Mouse (Mus musculus): ENCODE results near the gene Naaladl2. TPM values are rescaled to one million over a fixed set of nuclear protein-coding genes. Genes with fewer than 3 reads are reported as not detected.

Gene Naaladl2
- 0.32 and 0.68 TPM in 2 replicates for polyA plus RNA-seq (2014; fragmentation: Nextera tagmentation; extraction: Ambion mirVana)

DNA sequence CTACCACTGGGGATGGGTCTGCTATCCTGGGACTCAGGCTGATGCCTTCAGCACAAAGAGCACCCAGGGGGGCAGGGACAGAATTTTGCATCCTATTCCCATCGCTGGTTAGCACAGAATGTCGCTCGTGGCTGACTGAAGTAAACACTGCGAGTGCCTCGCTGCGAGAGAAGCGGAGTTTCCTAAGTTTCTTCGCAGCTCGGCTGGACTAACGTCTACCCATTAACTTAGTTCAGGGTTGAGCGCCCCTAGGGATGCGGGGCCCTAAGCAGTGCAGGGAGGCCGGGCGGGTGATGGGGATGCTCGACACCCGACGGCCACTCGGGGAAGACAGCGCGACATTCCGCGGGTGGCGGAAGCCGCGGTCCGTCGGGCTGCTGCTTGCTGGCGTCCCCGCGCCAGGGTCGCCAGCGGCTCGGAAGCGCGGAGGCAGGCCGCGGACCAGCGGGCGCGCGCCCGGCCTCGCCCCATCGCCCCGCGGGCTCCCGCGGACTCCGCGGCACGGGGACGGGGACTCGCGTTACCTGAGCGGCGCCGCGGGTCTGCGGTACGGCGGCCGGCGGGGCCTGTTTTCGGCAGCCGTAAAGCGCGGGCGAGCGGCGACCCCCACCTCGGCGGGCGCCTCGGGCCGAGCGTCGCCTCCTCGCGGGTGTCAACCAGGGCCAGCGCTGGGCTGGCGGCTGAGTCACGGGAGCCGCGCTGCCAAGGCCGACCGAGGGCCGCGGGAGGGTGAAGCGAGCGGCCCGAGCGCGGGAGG lies at the start of gene Naaladl2:
Gene Naaladl2, minus strand, starts transcription at position 707 of the 757 bp plus-strand sequence.
- under 1% methylated on average over 72 of the region's 93 CpGs for whole genome bisulfite sequencing
- H3K27me3 ChIP-seq (ENCODE audit: control insufficient read depth, insufficient read depth, low read length), result peaks cover 3% of the 10 kb centered on the region; the same call in 1 of the 2 replicates
- ATAC-seq (ENCODE audit: low FRiP score) (peak; percentile 94), DNase-seq (ENCODE audit: low spot score, missing footprints) (peak; percentile 96)
- peak within 1 kb of the TSS; percentile 30; the same call in 1 of the 2 replicates for H3K27ac ChIP-seq (ENCODE audit: low read depth, low read length)
- peaks cover 2% of the 10 kb centered on the region; the same call in 1 of the 2 replicates for H3K4me1 ChIP-seq (ENCODE audit: control insufficient read depth, insufficient read depth, low read length)
- H3K9ac ChIP-seq (ENCODE audit: low read length), result peak within 1 kb of the TSS; percentile 83
- peak within 1 kb of the TSS; percentile 68 for H3K4me2 ChIP-seq
- no peaks in the 10 kb centered on the region for H3K9me3 ChIP-seq (ENCODE audit: control insufficient read depth, low read length)
- no peaks in the 10 kb centered on the region for H3K36me3 ChIP-seq (ENCODE audit: control insufficient read depth, insufficient read depth, low read length)
- H3K4me3 ChIP-seq (ENCODE audit: low read depth, low read length), result peak within 1 kb of the TSS; percentile 61

GRCm38 (mm10) chr3:25151721-25152120 lies 7.7 kb upstream of the Naaladl2 start:
- WGBS, result 90% methylated on average over 13 of the region's 13 CpGs
- no peak for DNase-seq (ENCODE audit: low spot score, missing footprints)
- Histone ChIP-seq H3K27ac (ENCODE audit: low read depth, low read length) (no peak overlapping the region), H3K4me2 (no peak overlapping the region), H3K9me3 (ENCODE audit: control insufficient read depth, low read length) (peaks cover 6% of the 10 kb centered on the region), H3K27me3 (ENCODE audit: control insufficient read depth, insufficient read depth, low read length) (no peaks in the 10 kb centered on the region), H3K4me3 (ENCODE audit: low read depth, low read length) (no peak overlapping the region), H3K4me1 (ENCODE audit: control insufficient read depth, insufficient read depth, low read length) (no peaks in the 10 kb centered on the region), H3K36me3 (ENCODE audit: control insufficient read depth, insufficient read depth, low read length) (no peaks in the 10 kb centered on the region), H3K9ac (ENCODE audit: low read length) (no peak overlapping the region)
- ATAC-seq (ENCODE audit: low FRiP score), result no peak

DNA sequence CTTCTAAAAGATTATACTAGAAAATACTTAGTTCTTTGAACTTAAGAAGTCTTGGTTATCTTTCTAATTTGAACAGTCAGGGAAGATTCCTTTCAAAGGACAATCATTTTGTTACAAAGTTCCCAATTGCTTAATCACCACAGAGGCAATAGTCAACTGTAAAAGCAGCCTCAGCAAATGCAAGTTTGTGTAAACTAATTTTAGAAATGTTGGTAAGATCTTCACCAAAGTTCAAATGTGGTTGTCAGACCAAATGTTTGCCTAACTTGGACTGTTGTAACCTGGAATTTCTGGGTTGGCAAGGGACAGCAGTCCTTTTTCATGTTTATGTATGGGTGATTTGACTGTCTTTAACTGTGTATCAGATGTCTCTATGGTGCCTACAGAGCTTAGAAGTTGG lies 3.2 kb upstream of the Naaladl2 start:
- ATAC-seq (ENCODE audit: low FRiP score), result no peak
- H3K4me1 ChIP-seq (ENCODE audit: control insufficient read depth, insufficient read depth, low read length), result peaks cover 2% of the 10 kb centered on the region; the same call in 1 of the 2 replicates
- no peak for DNase-seq (ENCODE audit: low spot score, missing footprints)

DNA sequence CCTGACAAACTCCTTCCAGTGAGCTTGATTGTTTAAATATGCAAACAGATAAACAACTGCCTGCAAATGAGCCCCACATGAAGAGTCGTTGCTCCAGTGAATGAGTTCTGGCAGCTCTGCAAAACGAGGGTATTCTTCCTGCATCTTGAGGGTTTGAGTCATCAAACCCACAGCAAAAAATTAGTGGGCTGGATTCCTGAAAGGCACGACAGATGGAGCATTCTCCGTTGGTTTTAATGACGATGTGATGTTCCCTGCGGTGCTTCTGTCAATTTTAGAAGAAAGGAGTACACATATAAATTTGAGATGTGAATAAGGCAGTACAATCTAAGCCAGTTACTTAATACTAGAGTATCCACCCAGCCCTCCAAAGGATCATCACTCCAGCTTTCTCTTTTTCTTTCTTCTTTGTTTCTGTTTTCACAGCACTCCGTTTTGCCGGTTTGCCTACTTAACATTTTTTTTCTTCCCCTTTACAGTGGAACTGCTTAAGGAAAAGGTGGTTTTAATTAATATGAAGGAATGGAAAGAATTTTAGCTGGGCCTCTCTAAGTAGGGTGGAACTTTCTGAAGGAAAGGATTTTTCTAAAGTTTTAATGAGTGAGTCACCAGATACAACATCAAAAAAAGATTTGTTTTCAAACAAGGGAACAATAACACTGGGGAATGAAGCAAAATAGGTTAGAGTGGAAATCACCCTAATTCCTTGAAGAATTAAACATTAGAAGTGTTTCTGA lies 1.1 kb upstream of the Naaladl2 start:
- no peak for ATAC-seq (ENCODE audit: low FRiP score)
- H3K27ac ChIP-seq (ENCODE audit: low read depth, low read length), result no peak overlapping the region
- WGBS, result 26% methylated on average over 8 of the region's 8 CpGs
- H3K4me3 ChIP-seq (ENCODE audit: low read depth, low read length), result no peak overlapping the region
- peaks cover 2% of the 10 kb centered on the region; the same call in 1 of the 2 replicates for H3K4me1 ChIP-seq (ENCODE audit: control insufficient read depth, insufficient read depth, low read length)
- peaks cover 3% of the 10 kb centered on the region; the same call in 1 of the 2 replicates for H3K27me3 ChIP-seq (ENCODE audit: control insufficient read depth, insufficient read depth, low read length)
- peak; percentile 86 for DNase-seq (ENCODE audit: low spot score, missing footprints)
- no peaks in the 10 kb centered on the region for H3K36me3 ChIP-seq (ENCODE audit: control insufficient read depth, insufficient read depth, low read length)
- no peak overlapping the region for H3K9ac ChIP-seq (ENCODE audit: low read length)
- H3K4me2 ChIP-seq, result no peak overlapping the region
- H3K9me3 ChIP-seq (ENCODE audit: control insufficient read depth, low read length), result no peaks in the 10 kb centered on the region

More for the DNA sequence above, 3.2 kb upstream of the Naaladl2 start:
- peaks cover 3% of the 10 kb centered on the region; the same call in 1 of the 2 replicates for H3K27me3 ChIP-seq (ENCODE audit: control insufficient read depth, insufficient read depth, low read length)
- H3K9ac ChIP-seq (ENCODE audit: low read length), result no peak overlapping the region
- no peaks in the 10 kb centered on the region for H3K36me3 ChIP-seq (ENCODE audit: control insufficient read depth, insufficient read depth, low read length)
- H3K27ac ChIP-seq (ENCODE audit: low read depth, low read length), result no peak overlapping the region
- H3K4me2 ChIP-seq, result no peak overlapping the region
- H3K4me3 ChIP-seq (ENCODE audit: low read depth, low read length), result no peak overlapping the region
- peaks cover 6% of the 10 kb centered on the region for H3K9me3 ChIP-seq (ENCODE audit: control insufficient read depth, low read length)

GRCm38 (mm10) chr3:25143111-25143510 lies 950 bp downstream of the Naaladl2 start:
- 55% methylated on average over 6 of the region's 6 CpGs for WGBS
- Histone ChIP-seq H3K9ac (ENCODE audit: low read length) (peak overlapping the region; percentile 83), H3K4me3 (ENCODE audit: low read depth, low read length) (peak overlapping the region; percentile 61), H3K4me1 (ENCODE audit: control insufficient read depth, insufficient read depth, low read length) (peaks cover 2% of the 10 kb centered on the region; the same call in 1 of the 2 replicates), H3K27ac (ENCODE audit: low read depth, low read length) (no peak overlapping the region), H3K36me3 (ENCODE audit: control insufficient read depth, insufficient read depth, low read length) (no peaks in the 10 kb centered on the region), H3K9me3 (ENCODE audit: control insufficient read depth, low read length) (no peaks in the 10 kb centered on the region), H3K4me2 (peak overlapping the region; percentile 68), H3K27me3 (ENCODE audit: control insufficient read depth, insufficient read depth, low read length) (peaks cover 3% of the 10 kb centered on the region; the same call in 1 of the 2 replicates)
- peak; percentile 86 for DNase-seq (ENCODE audit: low spot score, missing footprints)
- ATAC-seq (ENCODE audit: low FRiP score), result no peak

- no peaks in the 10 kb centered on the region for H3K36me3 ChIP-seq (ENCODE audit: control insufficient read depth, insufficient read depth, low read length)
- H3K27me3 ChIP-seq (ENCODE audit: control insufficient read depth, insufficient read depth, low read length), result no peaks in the 10 kb centered on the region
- no peaks in the 10 kb centered on the region for H3K9me3 ChIP-seq (ENCODE audit: control insufficient read depth, low read length)
- DNase-seq (ENCODE audit: low spot score, missing footprints), result no peak
- 42% methylated on average over 3 of the region's 3 CpGs for WGBS
- H3K9ac ChIP-seq (ENCODE audit: low read length), result no peak overlapping the region
- ATAC-seq (ENCODE audit: low FRiP score), result no peak
- H3K4me1 ChIP-seq (ENCODE audit: control insufficient read depth, insufficient read depth, low read length), result no peaks in the 10 kb centered on the region; the same call in 1 of the 2 replicates
- H3K4me2 ChIP-seq, result no peak overlapping the region
- H3K27ac ChIP-seq (ENCODE audit: low read depth, low read length), result no peak overlapping the region
- no peak overlapping the region for H3K4me3 ChIP-seq (ENCODE audit: low read depth, low read length)
Observed at GRCm38 (mm10) chr3:25131848-25132247, 12.2 kb downstream of the Naaladl2 start.

- Histone ChIP-seq H3K27ac (ENCODE audit: low read depth, low read length) (no peak overlapping the region), H3K9me3 (ENCODE audit: control insufficient read depth, low read length) (no peaks in the 10 kb centered on the region), H3K4me3 (ENCODE audit: low read depth, low read length) (no peak overlapping the region), H3K4me1 (ENCODE audit: control insufficient read depth, insufficient read depth, low read length) (peaks cover 2% of the 10 kb centered on the region; the same call in 1 of the 2 replicates), H3K4me2 (no peak overlapping the region), H3K27me3 (ENCODE audit: control insufficient read depth, insufficient read depth, low read length) (no peaks in the 10 kb centered on the region), H3K9ac (ENCODE audit: low read length) (no peak overlapping the region), H3K36me3 (ENCODE audit: control insufficient read depth, insufficient read depth, low read length) (no peaks in the 10 kb centered on the region)
- DNase-seq (ENCODE audit: low spot score, missing footprints), result peak; percentile 88
- ATAC-seq (ENCODE audit: low FRiP score), result peak; percentile 82
- 3% methylated on average over 4 of the region's 4 CpGs for WGBS
Observed at GRCm38 (mm10) chr3:25127864-25128263, 16.2 kb downstream of the Naaladl2 start.

GRCm38 (mm10) chr3:25124919-25125846 lies 18.9 kb downstream of the Naaladl2 start:
- ATAC-seq (ENCODE audit: low FRiP score) (peak; percentile 83), DNase-seq (ENCODE audit: low spot score, missing footprints) (peak; percentile 89)
- Histone ChIP-seq H3K27ac (ENCODE audit: low read depth, low read length) (no peak overlapping the region), H3K4me3 (ENCODE audit: low read depth, low read length) (no peak overlapping the region), H3K9me3 (ENCODE audit: control insufficient read depth, low read length) (no peaks in the 10 kb centered on the region), H3K27me3 (ENCODE audit: control insufficient read depth, insufficient read depth, low read length) (no peaks in the 10 kb centered on the region), H3K4me2 (no peak overlapping the region), H3K9ac (ENCODE audit: low read length) (no peak overlapping the region), H3K36me3 (ENCODE audit: control insufficient read depth, insufficient read depth, low read length) (no peaks in the 10 kb centered on the region), H3K4me1 (ENCODE audit: control insufficient read depth, insufficient read depth, low read length) (peaks cover 2% of the 10 kb centered on the region; the same call in 1 of the 2 replicates)
- WGBS, result 11% methylated on average over 5 of the region's 5 CpGs
